Mouse (Mus musculus): ENCODE results near the gene Elmod2.
"Not testable (repeated sequence)": the region's sequence is repeated elsewhere in the genome, so short reads cannot be mapped to it uniquely, and the experiment has no call there.

Gene Elmod2

DNA sequence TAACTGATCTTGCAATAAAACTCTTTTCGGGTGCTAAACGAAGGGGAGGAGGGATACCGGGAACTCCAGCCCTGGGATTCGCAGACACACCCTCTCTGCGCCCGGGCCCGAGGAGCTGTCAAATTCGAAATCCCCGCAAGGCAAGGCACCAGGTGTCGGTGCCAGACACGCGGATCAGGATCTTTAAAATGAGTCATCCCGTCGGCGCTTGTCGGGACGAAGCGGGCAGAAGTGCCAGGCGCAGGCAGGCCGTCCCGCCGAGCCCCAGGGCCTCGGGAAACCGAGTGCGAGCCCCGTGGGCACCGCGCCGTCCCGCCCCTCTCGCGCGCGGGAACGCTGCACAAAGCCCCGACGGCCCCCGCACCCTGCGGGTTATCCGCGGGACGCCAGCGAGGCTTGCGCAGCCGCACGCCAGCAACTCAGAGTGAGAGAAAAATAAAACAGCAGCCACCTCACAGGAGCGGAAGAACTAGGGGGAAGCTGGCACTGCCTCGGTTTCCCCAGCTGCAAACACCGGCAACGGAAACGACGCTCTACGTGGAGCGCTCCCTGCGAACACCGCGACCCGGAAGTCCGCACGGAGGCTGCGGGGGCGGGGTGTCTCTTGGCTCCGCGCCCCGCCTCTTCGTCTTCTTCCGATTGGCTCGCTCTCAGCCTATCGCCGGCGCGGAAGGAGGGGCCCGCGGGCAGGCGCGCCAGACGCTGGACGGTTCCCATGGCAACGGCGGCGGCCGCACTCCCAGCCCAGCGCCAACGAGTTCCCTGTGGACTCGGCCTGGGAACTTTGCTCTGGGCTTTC, at the start of gene Elmod2:
Gene Elmod2, minus strand, starts transcription at position 588 of the 799 bp plus-strand sequence.
- in situ Hi-C loops (cut with MboI; ENCODE audit: low pct_unique_long_range_greater_than_20kb in 1 of 2, low sequenced_read_pairs in 2 of 2, unreplicated experiment in 1 of 2), result no loop called here

DNA sequence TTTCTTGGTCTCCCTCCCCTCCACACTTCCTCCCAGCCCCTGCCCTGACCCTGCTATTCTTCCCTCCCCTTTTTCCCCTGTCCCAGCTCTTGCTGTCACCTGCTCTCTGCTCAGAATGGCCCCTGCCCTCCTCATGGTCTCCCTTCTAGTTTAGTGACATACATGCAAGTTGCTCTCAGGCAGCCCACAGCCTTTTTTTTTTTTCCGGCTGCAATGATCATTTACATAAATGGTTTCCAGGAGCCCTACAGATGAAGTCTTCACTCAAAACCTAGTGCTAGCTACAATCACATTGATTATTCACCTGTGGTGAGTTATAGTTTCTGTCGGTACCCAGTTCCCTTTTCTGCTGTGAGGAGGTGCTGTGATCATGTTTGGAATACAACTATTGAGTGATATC, 48.7 kb upstream of the Elmod2 start:
- in situ Hi-C loops (cut with MboI; ENCODE audit: low pct_unique_long_range_greater_than_20kb in 1 of 2, low sequenced_read_pairs in 2 of 2, unreplicated experiment in 1 of 2), result no loop called here

DNA sequence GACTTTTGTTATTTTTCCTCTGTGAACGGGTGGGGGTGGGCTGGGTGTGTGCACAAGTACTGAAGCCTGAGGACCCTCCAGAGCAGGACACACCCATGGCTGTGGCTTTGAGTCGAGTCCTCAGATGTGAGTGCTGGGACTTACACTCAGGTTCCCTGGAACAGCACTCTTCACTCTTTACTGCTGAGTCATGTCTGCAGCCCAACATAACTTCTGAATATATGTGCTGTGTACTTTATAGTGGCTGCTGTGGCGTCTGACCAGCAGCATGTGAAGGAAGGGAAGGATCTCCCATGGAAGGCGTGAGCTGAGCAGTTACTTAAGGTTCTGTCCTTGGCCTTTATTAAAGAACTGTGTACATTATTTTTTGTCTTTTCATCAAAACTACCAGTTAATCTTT, 47.9 kb upstream of the Elmod2 start:
- in situ Hi-C loops (cut with MboI; ENCODE audit: low pct_unique_long_range_greater_than_20kb in 1 of 2, low sequenced_read_pairs in 2 of 2, unreplicated experiment in 1 of 2), result no loop called here

GRCm38 (mm10) chr8:83377231-83377630, 44.9 kb upstream of the Elmod2 start:
- in situ Hi-C loops (cut with MboI; ENCODE audit: low pct_unique_long_range_greater_than_20kb in 1 of 2, low sequenced_read_pairs in 2 of 2, unreplicated experiment in 1 of 2), result no loop called here

DNA sequence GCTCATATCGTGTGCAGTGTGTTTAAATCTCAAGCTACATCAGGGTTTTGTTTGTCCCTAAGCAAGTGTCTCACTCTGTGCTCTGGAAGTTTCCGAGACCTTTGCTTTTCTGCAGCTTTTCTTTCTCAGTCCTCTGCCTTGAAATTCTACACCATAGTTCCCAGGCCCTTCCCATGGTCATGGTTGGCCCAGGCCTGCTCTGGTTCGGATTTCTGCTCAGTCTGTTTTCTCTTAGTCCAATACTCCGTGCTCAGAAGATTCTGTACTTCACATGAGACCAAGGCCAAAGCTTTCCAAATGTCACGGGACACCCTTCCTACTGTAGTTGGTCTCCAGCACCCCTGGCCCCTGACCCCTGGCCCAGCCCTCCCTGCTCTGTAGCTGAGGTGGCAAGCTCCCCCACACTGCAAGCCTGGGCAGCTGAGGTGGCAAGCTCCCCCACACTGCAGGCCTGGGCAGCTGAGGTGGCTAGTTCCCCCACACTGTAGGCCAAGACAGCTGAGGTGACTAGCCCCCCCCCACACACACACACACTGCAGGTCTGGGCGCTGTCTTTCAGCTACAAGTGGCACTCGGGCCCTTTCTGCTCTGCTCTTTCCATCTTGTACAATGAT, 31.0 kb upstream of the Elmod2 start:
- in situ Hi-C loops (cut with MboI; ENCODE audit: low pct_unique_long_range_greater_than_20kb in 1 of 2, low sequenced_read_pairs in 2 of 2, unreplicated experiment in 1 of 2), result no loop called here

- in situ Hi-C loops (cut with MboI; ENCODE audit: low pct_unique_long_range_greater_than_20kb in 1 of 2, low sequenced_read_pairs in 2 of 2, unreplicated experiment in 1 of 2), result loop anchor here in 1 of 2 experiments (10.0 kb wide), 1 partner anchor 257 kb away; no protein-coding TSS in a partner anchor
These were observed 19.0 kb upstream of the Elmod2 start for GRCm38 (mm10) chr8:83351315-83351714.

DNA sequence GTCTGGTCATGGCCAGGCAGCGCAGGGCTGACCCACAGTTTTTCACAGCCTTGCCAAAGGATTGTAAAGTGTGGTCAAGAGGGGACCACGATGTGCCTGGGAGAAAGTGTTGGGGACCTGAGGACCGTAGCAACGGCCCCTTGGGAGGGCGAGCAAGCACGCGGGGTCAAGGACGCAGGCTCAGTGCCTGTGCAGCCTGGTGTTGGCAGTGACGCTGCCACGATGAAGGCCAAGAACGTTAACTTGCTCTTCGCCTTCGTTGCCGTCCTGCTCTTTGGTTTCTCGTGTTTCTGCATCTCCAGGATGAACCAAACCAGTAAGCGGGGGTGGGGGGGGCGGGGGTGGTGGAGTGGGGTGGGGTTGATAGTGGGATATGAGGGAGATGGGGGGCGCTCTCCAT, 16.0 kb upstream of the Elmod2 start, which contains the start of gene Mgat4d:
Gene Mgat4d, plus strand, starts transcription at position 209 of the 400 bp plus-strand sequence.
- in situ Hi-C loops (cut with MboI; ENCODE audit: low pct_unique_long_range_greater_than_20kb in 1 of 2, low sequenced_read_pairs in 2 of 2, unreplicated experiment in 1 of 2), result no loop called here

- in situ Hi-C loops (cut with MboI; ENCODE audit: low pct_unique_long_range_greater_than_20kb in 1 of 2, low sequenced_read_pairs in 2 of 2, unreplicated experiment in 1 of 2), result no loop called here
These were observed 10.4 kb upstream of the Elmod2 start for GRCm38 (mm10) chr8:83342693-83343092.

DNA sequence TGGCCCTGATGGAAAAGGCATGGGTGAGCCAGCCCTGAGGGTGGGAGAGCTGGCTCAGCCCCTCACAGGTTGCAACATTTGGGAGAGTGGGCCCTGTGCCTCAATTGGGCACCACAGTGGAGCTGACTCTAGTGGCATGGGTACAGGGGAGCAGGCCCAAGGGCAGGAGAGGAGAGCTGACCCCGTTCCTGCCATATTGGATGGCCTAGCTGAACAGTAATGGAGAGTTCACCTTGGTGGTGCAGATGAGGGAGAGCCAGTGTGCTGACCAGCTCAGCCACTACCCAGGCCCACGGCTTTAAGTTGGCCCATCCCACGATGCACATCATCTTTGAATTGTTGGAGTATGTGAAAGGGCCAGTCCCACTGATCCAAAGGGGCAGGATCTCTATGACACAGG, 9.8 kb upstream of the Elmod2 start:
- in situ Hi-C loops (cut with MboI; ENCODE audit: low pct_unique_long_range_greater_than_20kb in 1 of 2, low sequenced_read_pairs in 2 of 2, unreplicated experiment in 1 of 2), result no loop called here

DNA sequence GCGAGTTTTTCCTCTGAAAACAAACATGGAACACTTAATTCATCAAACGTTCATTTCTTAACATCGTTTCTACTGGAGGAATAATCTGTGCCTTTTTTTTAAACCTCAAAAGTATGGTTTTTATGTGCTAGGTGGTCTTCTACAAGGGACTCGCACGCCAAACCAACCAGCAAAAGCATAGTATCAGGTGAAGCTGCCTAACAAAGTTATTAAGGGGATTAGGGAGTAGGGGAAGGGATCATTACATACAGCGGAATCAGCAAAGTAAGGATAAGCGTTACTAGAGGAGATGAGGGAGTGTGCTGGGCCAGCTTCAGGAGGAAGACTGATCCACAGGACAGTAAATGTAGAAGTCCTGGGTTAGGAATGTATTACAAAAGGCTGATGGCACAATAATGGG, 578 bp upstream of the Elmod2 start:
- in situ Hi-C loops (cut with MboI; ENCODE audit: low pct_unique_long_range_greater_than_20kb in 1 of 2, low sequenced_read_pairs in 2 of 2, unreplicated experiment in 1 of 2), result no loop called here

DNA sequence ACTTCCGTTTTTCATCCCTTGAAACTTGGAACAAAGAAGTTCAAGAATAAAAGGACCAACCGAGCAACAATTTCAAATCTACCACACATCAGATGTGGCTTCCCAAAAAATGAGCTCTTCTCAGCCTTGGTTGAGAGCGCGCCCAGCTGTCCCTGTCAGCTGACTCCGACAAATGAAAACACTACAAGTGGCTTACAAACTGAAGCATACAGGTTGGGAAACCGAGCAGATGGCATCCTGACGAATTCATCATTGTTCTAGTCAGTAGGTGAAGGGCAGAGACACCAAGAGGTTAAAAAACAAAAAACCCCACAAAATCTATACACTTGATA, 753 bp downstream of the Elmod2 start:
- in situ Hi-C loops (cut with MboI; ENCODE audit: low pct_unique_long_range_greater_than_20kb in 1 of 2, low sequenced_read_pairs in 2 of 2, unreplicated experiment in 1 of 2), result no loop called here

GRCm38 (mm10) chr8:83327889-83328288, 4.4 kb downstream of the Elmod2 start:
- in situ Hi-C loops (cut with MboI; ENCODE audit: low pct_unique_long_range_greater_than_20kb in 1 of 2, low sequenced_read_pairs in 2 of 2, unreplicated experiment in 1 of 2), result no loop called here

DNA sequence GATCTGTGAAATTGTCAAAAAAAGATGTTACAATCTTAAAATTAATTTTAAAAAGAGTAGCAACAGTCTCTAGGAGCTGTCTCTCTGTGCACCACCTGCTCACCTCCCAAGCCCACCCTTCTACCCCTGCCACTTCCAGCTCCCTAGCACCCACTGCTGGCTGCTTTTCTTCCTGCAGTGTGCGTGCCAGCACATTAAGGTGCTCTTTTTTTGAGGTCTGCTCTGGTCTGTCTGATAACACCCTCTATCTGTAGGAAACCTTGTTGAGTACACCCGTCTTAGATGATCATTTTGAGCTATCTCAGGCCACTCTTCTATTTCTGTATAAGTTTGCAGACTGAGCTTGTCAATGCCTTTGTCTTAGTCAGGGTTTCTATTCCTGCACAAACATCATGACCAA, 9.2 kb downstream of the Elmod2 start:
- in situ Hi-C loops (cut with MboI; ENCODE audit: low pct_unique_long_range_greater_than_20kb in 1 of 2, low sequenced_read_pairs in 2 of 2, unreplicated experiment in 1 of 2), result no loop called here

GRCm38 (mm10) chr8:83322374-83322773, 9.9 kb downstream of the Elmod2 start:
- in situ Hi-C loops (cut with MboI; ENCODE audit: low pct_unique_long_range_greater_than_20kb in 1 of 2, low sequenced_read_pairs in 2 of 2, unreplicated experiment in 1 of 2), result no loop called here

- in situ Hi-C loops (cut with MboI; ENCODE audit: low pct_unique_long_range_greater_than_20kb in 1 of 2, low sequenced_read_pairs in 2 of 2, unreplicated experiment in 1 of 2), result no loop called here
These were observed 11.7 kb downstream of the Elmod2 start for GRCm38 (mm10) chr8:83320543-83320942.

GRCm38 (mm10) chr8:83315691-83316090, 16.6 kb downstream of the Elmod2 start:
- in situ Hi-C loops (cut with MboI; ENCODE audit: low pct_unique_long_range_greater_than_20kb in 1 of 2, low sequenced_read_pairs in 2 of 2, unreplicated experiment in 1 of 2), result no loop called here

DNA sequence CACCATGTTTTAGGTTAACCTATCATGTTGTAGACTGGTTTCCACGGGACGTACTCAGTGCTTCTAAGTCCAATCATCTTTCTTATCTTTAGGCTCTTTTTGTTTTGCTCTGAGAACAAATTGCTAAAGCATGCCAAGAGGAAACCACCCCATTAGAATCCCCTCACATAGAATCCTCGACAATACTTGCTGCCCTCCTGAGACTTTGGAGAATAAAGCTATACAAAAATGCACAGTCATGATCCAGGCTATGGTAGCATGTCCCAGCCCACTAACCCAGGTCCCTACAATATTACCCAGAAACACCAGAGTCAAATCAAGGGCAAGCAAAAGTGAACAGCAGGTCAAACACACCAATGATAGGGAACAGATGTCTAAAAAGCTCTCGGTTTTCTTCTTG, 17.2 kb downstream of the Elmod2 start:
- in situ Hi-C loops (cut with MboI; ENCODE audit: low pct_unique_long_range_greater_than_20kb in 1 of 2, low sequenced_read_pairs in 2 of 2, unreplicated experiment in 1 of 2), result not testable (repeated sequence)

- in situ Hi-C loops (cut with MboI; ENCODE audit: low pct_unique_long_range_greater_than_20kb in 1 of 2, low sequenced_read_pairs in 2 of 2, unreplicated experiment in 1 of 2), result no loop called here
These were observed 22.4 kb downstream of the Elmod2 start for GRCm38 (mm10) chr8:83309836-83310235.

DNA sequence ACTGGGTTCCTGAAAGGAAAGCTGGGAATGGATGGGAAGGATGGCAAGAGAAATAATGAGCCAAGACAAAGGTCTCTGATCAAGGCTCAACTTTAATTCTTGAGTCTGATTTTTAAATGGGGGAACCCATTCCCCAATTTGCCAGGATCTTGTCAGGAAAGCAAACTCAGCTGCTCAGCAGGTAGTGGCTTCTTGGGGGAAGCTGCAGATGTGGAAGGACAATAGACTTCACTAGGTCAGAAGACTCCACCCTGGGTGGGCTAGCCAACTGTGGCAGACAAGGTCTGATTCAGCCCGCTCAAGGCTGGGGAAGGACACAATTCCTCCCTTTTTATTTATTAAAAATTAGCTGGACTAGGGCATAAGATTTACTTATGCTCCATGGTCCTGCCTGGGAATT, 27.3 kb downstream of the Elmod2 start:
- in situ Hi-C loops (cut with MboI; ENCODE audit: low pct_unique_long_range_greater_than_20kb in 1 of 2, low sequenced_read_pairs in 2 of 2, unreplicated experiment in 1 of 2), result no loop called here

GRCm38 (mm10) chr8:83300135-83300534, 32.2 kb downstream of the Elmod2 start:
- in situ Hi-C loops (cut with MboI; ENCODE audit: low pct_unique_long_range_greater_than_20kb in 1 of 2, low sequenced_read_pairs in 2 of 2, unreplicated experiment in 1 of 2), result no loop called here

All from mouse embryonic stem cell (cell line).